Mouse (Mus musculus) liver, adult 2 months (tissue): ENCODE data around the gene Bphl.

ENCODE experiments used
- CTCF ChIP-seq: fragments of 200-500 bp; IDR thresholded peaks from 2 replicates; pipeline ENCODE4 v1.5.1; 2011; ENCODE audit warnings: low read depth, low read length, control low read depth
- POLR2A ChIP-seq: fragments of 200-500 bp; IDR thresholded peaks from 2 replicates; pipeline ENCODE4 v1.6.1; 2011; ENCODE audit warnings: low read length, control low read depth; ENCODE audit not compliant: insufficient read depth; ENCODE audit errors: extremely low read depth

DNA sequence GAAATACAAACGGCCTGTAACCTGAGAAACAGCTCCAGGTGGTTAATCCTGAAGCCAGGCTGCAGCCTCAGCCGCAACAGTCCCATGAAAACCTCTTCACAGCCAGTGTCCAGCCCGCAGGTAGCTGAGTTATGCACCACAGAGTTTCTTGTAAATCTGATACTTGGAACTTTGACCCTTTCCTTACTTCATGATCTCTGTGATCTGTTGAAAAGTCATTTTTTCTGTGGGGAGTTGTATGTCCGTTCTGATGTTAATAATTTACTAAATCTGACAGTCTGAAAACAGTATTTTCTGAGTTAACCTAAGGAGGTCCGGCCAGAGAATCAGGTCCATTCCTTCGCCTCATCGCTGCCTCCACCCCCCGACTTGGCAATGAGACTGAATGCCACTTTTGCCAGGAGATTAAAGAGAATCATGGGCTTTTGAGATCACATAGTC lies 1.5 kb downstream of the Bphl start:
- TF ChIP-seq CTCF (no peak), POLR2A (0 out of 2 replicates have a peak, but pooled peaks have one; percentile 41)
